Mouse (Mus musculus): ENCODE measurements around the gene Amh. TPM values are rescaled to one million over a fixed set of nuclear protein-coding genes. Genes with fewer than 3 reads are reported as not detected.

Gene Amh
- polyA plus RNA-seq, 1 experiment from 2014 or later, result 0.09 TPM

DNA sequence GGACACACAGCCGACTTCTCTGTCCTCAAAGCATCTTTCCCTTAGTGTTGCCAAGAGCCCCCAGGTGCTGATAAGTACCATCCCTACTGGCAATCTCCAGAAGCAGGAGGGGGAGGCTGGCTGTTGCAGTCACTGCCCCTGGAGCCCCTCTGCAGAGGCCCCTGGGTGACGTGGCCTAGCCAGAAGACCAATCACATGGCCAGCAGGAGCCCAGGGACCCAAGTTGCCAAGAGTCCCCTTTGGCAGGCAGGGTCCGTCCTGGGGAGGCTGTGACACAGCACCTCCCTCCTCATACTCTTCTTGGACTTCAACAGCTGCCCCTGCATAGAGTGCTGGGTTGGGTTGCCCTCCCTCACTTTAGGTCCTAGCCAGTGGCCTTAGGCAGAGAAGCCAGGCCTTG, 2.0 kb upstream of the Amh start:
- no peak for DNase-seq (ENCODE audit: low spot score)
- no peak overlapping the region for H3K9ac ChIP-seq (ENCODE audit: low read depth, low read length)

GRCm38 (mm10) chr10:80804340-80804739, 703 bp upstream of the Amh start:
- Histone ChIP-seq H3K27ac (no peak overlapping the region), H3K4me3 (replicated peaks; ENCODE audit: low read depth, low read length) (no peak overlapping the region), H3K9me3 (replicated peaks; ENCODE audit: low read length) (no peaks in the 10 kb centered on the region), H3K4me2 (ENCODE audit: low read length) (no peak overlapping the region), H3K4me1 (replicated peaks; ENCODE audit: insufficient read depth, low read length) (peaks cover 29% of the 10 kb centered on the region), H3K9ac (ENCODE audit: low read depth, low read length) (no peak overlapping the region), H3K36me3 (ENCODE audit: insufficient read depth, low read length) (peaks cover 33% of the 10 kb centered on the region), H3K27me3 (ENCODE audit: insufficient read depth, low read length) (no peaks in the 10 kb centered on the region)
- DNase-seq (ENCODE audit: low spot score) (no peak), ATAC-seq (replicated peaks; ENCODE audit: low FRiP score, low read depth) (no peak)
- 100% methylated on average over 2 of the region's 2 CpGs for WGBS
- TF ChIP-seq CTCF (IDR thresholded peaks at IDR 0.05; ENCODE audit: low read depth), result no peak

More for the DNA sequence above, 2.0 kb upstream of the Amh start:
- no peak for ATAC-seq (replicated peaks; ENCODE audit: low FRiP score, low read depth)
- Histone ChIP-seq H3K9me3 (replicated peaks; ENCODE audit: low read length) (no peaks in the 10 kb centered on the region), H3K4me3 (replicated peaks; ENCODE audit: low read depth, low read length) (no peak overlapping the region), H3K36me3 (ENCODE audit: insufficient read depth, low read length) (peaks cover 33% of the 10 kb centered on the region), H3K4me2 (ENCODE audit: low read length) (no peak overlapping the region), H3K27ac (no peak overlapping the region), H3K4me1 (replicated peaks; ENCODE audit: insufficient read depth, low read length) (peaks cover 18% of the 10 kb centered on the region; the same call in 1 of the 2 replicates), H3K27me3 (ENCODE audit: insufficient read depth, low read length) (no peaks in the 10 kb centered on the region)
- 78% methylated on average over 3 of the region's 3 CpGs for WGBS
- TF ChIP-seq CTCF (IDR thresholded peaks at IDR 0.05; ENCODE audit: low read depth), result no peak

- Histone ChIP-seq H3K36me3 (ENCODE audit: insufficient read depth, low read length) (peaks cover 33% of the 10 kb centered on the region), H3K9ac (ENCODE audit: low read depth, low read length) (no peak overlapping the region), H3K9me3 (replicated peaks; ENCODE audit: low read length) (no peaks in the 10 kb centered on the region), H3K27ac (no peak overlapping the region), H3K4me3 (replicated peaks; ENCODE audit: low read depth, low read length) (no peak overlapping the region), H3K4me2 (ENCODE audit: low read length) (no peak overlapping the region), H3K4me1 (replicated peaks; ENCODE audit: insufficient read depth, low read length) (peaks cover 33% of the 10 kb centered on the region), H3K27me3 (ENCODE audit: insufficient read depth, low read length) (no peaks in the 10 kb centered on the region)
- ATAC-seq (replicated peaks; ENCODE audit: low FRiP score, low read depth) (no peak), DNase-seq (ENCODE audit: low spot score) (no peak)
- WGBS, result 79% methylated on average over 5 of the region's 5 CpGs
- TF ChIP-seq CTCF (IDR thresholded peaks at IDR 0.05; ENCODE audit: low read depth), result no peak
Measured at GRCm38 (mm10) chr10:80805322-80805721, 279 bp downstream of the Amh start.

DNA sequence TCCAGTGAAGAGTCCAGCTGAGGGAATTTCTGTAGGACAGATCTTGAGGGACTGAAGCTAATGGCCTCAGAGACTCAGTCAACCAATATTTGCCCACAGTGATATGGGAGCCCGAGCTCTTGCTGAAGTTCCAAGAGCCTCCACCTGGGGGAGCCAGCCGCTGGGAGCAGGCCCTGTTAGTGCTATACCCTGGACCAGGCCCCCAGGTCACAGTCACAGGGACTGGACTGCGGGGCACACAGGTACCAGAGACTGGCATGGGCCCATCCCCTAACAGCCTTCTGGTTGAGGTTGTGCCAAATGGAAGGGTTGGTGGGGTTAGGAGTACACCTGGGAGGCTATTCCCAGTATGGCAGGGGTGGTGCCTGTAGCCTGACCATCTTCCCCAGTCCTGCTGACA, 882 bp downstream of the Amh start:
- peak; percentile 80 for TF ChIP-seq CTCF (IDR thresholded peaks at IDR 0.05; ENCODE audit: low read depth)
- H3K4me1 ChIP-seq (replicated peaks; ENCODE audit: insufficient read depth, low read length), result peaks cover 34% of the 10 kb centered on the region
- no peaks in the 10 kb centered on the region for H3K9me3 ChIP-seq (replicated peaks; ENCODE audit: low read length)
- no peaks in the 10 kb centered on the region for H3K27me3 ChIP-seq (ENCODE audit: insufficient read depth, low read length)
- no peak overlapping the region for H3K9ac ChIP-seq (ENCODE audit: low read depth, low read length)
- DNase-seq (ENCODE audit: low spot score), result peak; percentile 74
- ATAC-seq (replicated peaks; ENCODE audit: low FRiP score, low read depth), result peak; percentile 42
- no peak overlapping the region for H3K4me3 ChIP-seq (replicated peaks; ENCODE audit: low read depth, low read length)
- H3K36me3 ChIP-seq (ENCODE audit: insufficient read depth, low read length), result peaks cover 30% of the 10 kb centered on the region
- H3K27ac ChIP-seq, result no peak overlapping the region
- H3K4me2 ChIP-seq (ENCODE audit: low read length), result no peak overlapping the region
- 18% methylated on average over 3 of the region's 3 CpGs for WGBS

DNA sequence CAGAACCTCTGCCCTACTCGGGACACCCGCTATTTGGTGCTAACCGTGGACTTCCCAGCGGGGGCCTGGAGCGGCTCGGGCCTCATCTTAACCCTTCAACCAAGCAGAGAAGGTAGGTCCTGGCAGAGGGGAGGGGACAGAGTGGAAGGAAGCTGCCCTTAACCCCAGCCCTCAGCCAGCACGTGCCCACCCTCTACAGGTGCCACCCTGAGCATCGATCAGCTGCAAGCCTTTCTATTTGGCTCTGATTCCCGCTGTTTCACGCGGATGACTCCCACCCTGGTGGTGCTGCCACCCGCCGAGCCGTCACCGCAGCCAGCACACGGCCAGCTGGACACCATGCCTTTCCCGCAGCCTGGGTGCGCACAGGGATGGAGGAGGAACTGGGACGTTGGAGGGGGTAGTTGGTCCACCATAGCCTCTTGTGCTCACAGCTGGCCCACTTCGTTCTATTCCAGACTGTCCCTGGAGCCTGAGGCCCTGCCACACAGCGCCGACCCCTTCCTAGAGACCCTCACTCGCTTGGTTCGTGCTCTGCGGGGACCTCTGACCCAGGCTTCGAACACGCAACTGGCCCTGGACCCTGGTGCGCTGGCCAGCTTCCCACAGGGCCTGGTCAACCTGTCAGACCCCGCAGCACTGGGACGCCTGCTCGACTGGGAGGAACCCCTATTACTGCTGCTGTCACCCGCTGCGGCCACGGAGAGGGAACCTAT, 1.5 kb downstream of the Amh start:
- Histone ChIP-seq H3K27me3 (ENCODE audit: insufficient read depth, low read length) (no peaks in the 10 kb centered on the region), H3K4me3 (replicated peaks; ENCODE audit: low read depth, low read length) (peak overlapping the region; percentile 36), H3K27ac (0 out of 2 replicates have a peak overlapping the region, but pooled peaks have one; percentile 56), H3K36me3 (ENCODE audit: insufficient read depth, low read length) (peaks cover 30% of the 10 kb centered on the region), H3K9me3 (replicated peaks; ENCODE audit: low read length) (no peaks in the 10 kb centered on the region), H3K4me2 (ENCODE audit: low read length) (peak overlapping the region; percentile 89), H3K9ac (ENCODE audit: low read depth, low read length) (peak overlapping the region; percentile 65; the same call in 1 of the 2 replicates), H3K4me1 (replicated peaks; ENCODE audit: insufficient read depth, low read length) (peaks cover 34% of the 10 kb centered on the region)
- DNase-seq (ENCODE audit: low spot score) (no peak), ATAC-seq (replicated peaks; ENCODE audit: low FRiP score, low read depth) (no peak)
- no peak for TF ChIP-seq CTCF (IDR thresholded peaks at IDR 0.05; ENCODE audit: low read depth)
- 44% methylated on average over 34 of the region's 34 CpGs for WGBS

GRCm38 (mm10) chr10:80807057-80807627, 2.1 kb downstream of the Amh start:
- peak overlapping the region; percentile 89 for H3K4me2 ChIP-seq (ENCODE audit: low read length)
- peaks cover 27% of the 10 kb centered on the region for H3K36me3 ChIP-seq (ENCODE audit: insufficient read depth, low read length)
- H3K4me1 ChIP-seq (replicated peaks; ENCODE audit: insufficient read depth, low read length), result peaks cover 34% of the 10 kb centered on the region
- peak overlapping the region; percentile 56 for H3K27ac ChIP-seq
- peak overlapping the region; percentile 36 for H3K4me3 ChIP-seq (replicated peaks; ENCODE audit: low read depth, low read length)
- peak; percentile 25; the same call in 1 of the 2 replicates for TF ChIP-seq CTCF (IDR thresholded peaks at IDR 0.05; ENCODE audit: low read depth)
- H3K9ac ChIP-seq (ENCODE audit: low read depth, low read length), result peak overlapping the region; percentile 65; the same call in 1 of the 2 replicates
- DNase-seq (ENCODE audit: low spot score) (peak; percentile 77), ATAC-seq (replicated peaks; ENCODE audit: low FRiP score, low read depth) (peak; percentile 50)
- no peaks in the 10 kb centered on the region for H3K27me3 ChIP-seq (ENCODE audit: insufficient read depth, low read length)
- WGBS, result under 1% methylated on average over 57 of the region's 58 CpGs
- H3K9me3 ChIP-seq (replicated peaks; ENCODE audit: low read length), result no peaks in the 10 kb centered on the region

Measured in kidney, postnatal 0 days (tissue).